16 mouse cellular contexts compared by ENCODE assay signal in the genomic region with DNA sequence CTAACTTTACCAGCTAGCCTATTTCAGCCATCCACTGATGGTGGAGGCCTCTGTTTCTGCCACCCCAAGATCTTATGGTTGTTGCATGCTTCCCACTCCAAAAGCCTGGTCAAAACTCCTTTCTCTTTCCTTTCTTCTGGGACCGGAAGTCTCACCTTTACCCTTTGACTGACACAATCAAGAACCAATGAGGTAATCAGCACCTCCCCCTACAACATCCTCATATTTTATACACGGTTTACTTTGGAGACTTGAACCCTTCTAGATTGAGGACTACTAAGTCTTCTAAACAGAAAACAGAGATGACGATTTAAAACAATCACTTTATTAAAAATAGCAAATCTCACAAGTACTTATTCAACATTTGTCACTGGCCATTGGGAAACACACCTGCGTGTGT. TPM values are rescaled to one million over a fixed set of nuclear protein-coding genes. Genes with fewer than 3 reads are reported as not detected.
"Had no signal": no experiment of that assay in that cellular context is flagged by ENCODE, and none has a peak within 500 bp of the region (broad histone marks: within the 10 kb centered on the region; RNA-seq: fewer than 3 reads in every experiment).

No protein-coding gene starts in this region.

- H3K27me3 ChIP-seq: kidney, embryonic 15.5 days; liver, embryonic 13.5 days; lung, embryonic 15.5 days; midbrain, embryonic 13.5 days had no signal

- H3K36me3 ChIP-seq: kidney, embryonic 15.5 days; liver, embryonic 13.5 days; lung, embryonic 15.5 days had no signal

- H3K4me1 ChIP-seq: midbrain, embryonic 13.5 days had no signal

- H3K9me3 ChIP-seq: kidney, embryonic 15.5 days; liver, embryonic 13.5 days; lung, embryonic 15.5 days; midbrain, embryonic 13.5 days had no signal

- H3K9ac ChIP-seq: kidney, embryonic 15.5 days; liver, embryonic 13.5 days; liver, postnatal 0 days; lung, embryonic 15.5 days; midbrain, embryonic 13.5 days had no signal

- H3K4me3 ChIP-seq: kidney, embryonic 15.5 days; liver, embryonic 13.5 days; lung, embryonic 15.5 days; midbrain, embryonic 13.5 days had no signal

- ATAC-seq: liver, postnatal 0 days; midbrain, embryonic 13.5 days had no signal

- H3K27ac ChIP-seq: kidney, embryonic 15.5 days; liver, embryonic 13.5 days; lung, embryonic 15.5 days; midbrain, embryonic 13.5 days; stomach, postnatal 0 days had no signal

- H3K4me2 ChIP-seq: kidney, embryonic 15.5 days; liver, embryonic 13.5 days; lung, embryonic 15.5 days; midbrain, embryonic 13.5 days had no signal

- DNase-seq: kidney, adult 2 months; kidney, postnatal 14 days; liver; liver, embryonic 13.5 days; liver, postnatal 0 days; lung, postnatal 36 days; right cerebral cortex, adult 18-20 months; right cerebral cortex, postnatal 25 days; thymus, adult 2 months; thymus, postnatal 36 days had no signal

RNA-seq across cellular contexts. Expression of a gene that starts 2.7 kb away (rescaled TPM):
- polyA plus RNA-seq: kidney, adult 2 months; large intestine, adult 2 months; liver, postnatal 0 days; small intestine, adult 2 months had no signal
